Mouse (Mus musculus) spleen, adult 2 months (tissue): ENCODE measurements around the gene Siglech.

Experiments used
- CTCF ChIP-seq: fragments of 200-500 bp; IDR thresholded peaks from 2 replicates; pipeline ENCODE4 v1.5.1; 2011; ENCODE audit warnings: mild to moderate bottlenecking, inconsistent platforms; ENCODE audit not compliant: insufficient read depth, insufficient read length, insufficient replicate concordance; ENCODE audit errors: extremely low read depth
- POLR2A ChIP-seq: fragments of 200-500 bp; IDR thresholded peaks from 2 replicates; pipeline ENCODE4 v1.6.1; 2011; ENCODE audit warnings: low read depth, low read length, inconsistent platforms

DNA sequence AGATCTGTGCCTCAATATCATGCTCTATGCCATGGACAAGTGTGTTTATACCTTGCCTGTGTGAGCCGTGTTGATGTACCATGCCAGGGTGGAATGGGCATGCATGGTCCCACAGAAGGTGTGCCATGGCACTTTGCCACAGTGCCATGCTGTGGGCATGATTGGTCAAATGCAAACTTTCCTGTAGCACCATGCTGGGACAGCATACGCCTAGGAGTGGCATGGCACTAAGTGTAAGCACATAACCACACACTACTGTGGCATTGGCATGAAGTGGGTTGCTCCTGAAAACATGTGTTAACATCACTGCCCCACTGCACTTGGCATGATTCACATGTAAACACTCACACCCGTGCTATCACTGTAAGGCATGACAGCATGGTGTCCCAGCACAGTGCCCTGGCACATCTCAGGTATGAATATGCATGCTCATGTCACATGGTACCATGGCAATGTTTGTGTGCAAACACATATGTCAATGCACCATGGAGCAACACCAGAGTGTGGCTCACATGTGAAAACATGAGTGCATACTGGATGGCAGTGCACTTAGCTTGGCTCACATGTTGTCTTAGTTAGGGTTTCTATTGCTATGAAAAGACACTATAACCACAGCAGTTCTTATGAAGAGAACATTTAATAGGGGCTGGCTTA lies 24.2 kb upstream of the Siglech start:
- TF ChIP-seq CTCF (no peak), POLR2A (no peak)
